Mouse (Mus musculus) heart, embryonic 11.5 days (tissue): ENCODE measurements at regions not wholly inside any gene's neighbourhood (a gene's known extent, or its start where the extent isn't known, plus 50 kb on each side); places are given as distances from the start of the nearest gene placed in this dataset.
A peak's percentile ranks its signal among the peaks of the same experiment; 100 is the strongest.

Experiments used
- ATAC-seq: fragments of 200-750 bp; cut with Nextera tagmentation; replicated peaks from 2 replicates; pipeline ENCODE4 v1.8.0; 2017; ENCODE audit warnings: moderate library complexity; ENCODE audit not compliant: insufficient number of reproducible peaks, low FRiP score, low TSS enrichment
- H3K27ac ChIP-seq: fragments of 300-500 bp; sonication (generic); 2 replicates; pipeline ENCODE4 v1.5.1; 2014; ENCODE audit warnings: mild to moderate bottlenecking, low read depth, low read length
- H3K27me3 ChIP-seq: fragments of 300-500 bp; sonication (generic); 2 replicates; pipeline ENCODE4 v1.6.1; 2014; ENCODE audit warnings: mild to moderate bottlenecking, low read length, mixed read lengths; ENCODE audit not compliant: control insufficient read depth, insufficient read depth
- H3K36me3 ChIP-seq: fragments of 300-500 bp; sonication (generic); 2 replicates; pipeline ENCODE4 v1.6.1; 2014; ENCODE audit warnings: mild to moderate bottlenecking, low read length, moderate library complexity, mixed read lengths; ENCODE audit not compliant: control insufficient read depth, insufficient read depth
- H3K4me1 ChIP-seq: fragments of 300-500 bp; sonication (generic); 2 replicates; pipeline ENCODE4 v1.6.1; 2014; ENCODE audit warnings: low read length; ENCODE audit not compliant: control insufficient read depth, insufficient read depth
- H3K4me2 ChIP-seq: fragments of 300-500 bp; sonication (generic); 2 replicates; pipeline ENCODE4 v1.6.1; 2014; ENCODE audit warnings: mild to moderate bottlenecking, moderate library complexity
- H3K4me3 ChIP-seq: fragments of 300-500 bp; sonication (generic); 2 replicates; pipeline ENCODE4 v1.5.1; 2014; ENCODE audit warnings: low read depth, low read length
- H3K9ac ChIP-seq: fragments of 300-500 bp; sonication (generic); 2 replicates; pipeline ENCODE4 v1.6.1; 2014; ENCODE audit warnings: mild to moderate bottlenecking, low read depth, low read length, moderate library complexity
- H3K9me3 ChIP-seq: fragments of 300-500 bp; sonication (generic); replicated peaks from 2 replicates; pipeline ENCODE4 v1.6.1; 2016; ENCODE audit warnings: low read length; ENCODE audit not compliant: control insufficient read depth
- WGBS: fragments of 180-500 bp; shearing (Covaris S2); extraction: QIAGEN DNeasy Blood & Tissue Kit; methylation state at CpG from one replicate; pipeline ENCODE4 v1.1.7; 2014; ENCODE audit not compliant: insufficient replicate concordance; 5-methylcytosine and 5-hydroxymethylcytosine counted together

GRCm38 (mm10) chr12:38928786-38929351 is 149.7 kb downstream of the Etv1 start:
- no peaks in the 10 kb centered on the region for H3K36me3 ChIP-seq
- H3K27ac ChIP-seq: 0 out of 2 replicates have a peak overlapping the region, but pooled peaks have one; percentile 64
- no peak overlapping the region for H3K9ac ChIP-seq
- H3K4me3 ChIP-seq: no peak overlapping the region
- no peaks in the 10 kb centered on the region for H3K9me3 ChIP-seq
- no peak overlapping the region; the same call in 1 of the 2 replicates for H3K4me2 ChIP-seq
- no peaks in the 10 kb centered on the region for H3K27me3 ChIP-seq
- no peak for ATAC-seq
- no peaks in the 10 kb centered on the region for H3K4me1 ChIP-seq
- 49% methylated on average over 11 of the region's 11 CpGs for WGBS

DNA sequence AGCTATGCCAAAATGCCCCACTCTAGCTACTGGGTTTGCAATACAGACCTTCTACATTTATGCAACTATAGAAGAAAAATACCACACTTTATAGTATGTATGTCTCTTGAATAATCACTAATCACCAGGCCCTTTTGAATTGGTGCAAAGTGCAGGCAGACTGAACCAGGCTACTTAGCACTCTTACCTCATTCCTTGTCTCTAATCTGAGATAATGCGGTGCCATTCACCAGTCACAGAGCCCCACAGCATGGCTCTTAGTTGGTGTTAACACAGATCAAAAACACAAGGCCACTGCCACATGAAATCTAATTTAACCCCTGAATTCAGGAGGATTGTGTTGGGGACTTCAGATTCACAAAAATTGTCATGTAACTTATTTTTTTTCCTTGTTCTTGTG is 150.5 kb downstream of the Etv1 start:
- WGBS: 24% methylated on average over 1 of the region's 1 CpGs
- H3K9ac ChIP-seq: no peak overlapping the region
- no peaks in the 10 kb centered on the region for H3K9me3 ChIP-seq
- H3K4me2 ChIP-seq: no peak overlapping the region
- ATAC-seq: no peak
- H3K36me3 ChIP-seq: no peaks in the 10 kb centered on the region
- H3K4me1 ChIP-seq: no peaks in the 10 kb centered on the region
- no peaks in the 10 kb centered on the region for H3K27me3 ChIP-seq
- H3K4me3 ChIP-seq: no peak overlapping the region
- no peak overlapping the region for H3K27ac ChIP-seq

GRCm38 (mm10) chr12:38931769-38932168 is 152.6 kb downstream of the Etv1 start:
- 51% methylated on average over 2 of the region's 2 CpGs for WGBS
- no peaks in the 10 kb centered on the region for H3K27me3 ChIP-seq
- no peaks in the 10 kb centered on the region for H3K9me3 ChIP-seq
- no peak overlapping the region for H3K4me2 ChIP-seq
- no peak overlapping the region for H3K4me3 ChIP-seq
- no peak for ATAC-seq
- H3K4me1 ChIP-seq: no peaks in the 10 kb centered on the region
- H3K27ac ChIP-seq: no peak overlapping the region
- H3K36me3 ChIP-seq: no peaks in the 10 kb centered on the region
- H3K9ac ChIP-seq: no peak overlapping the region

DNA sequence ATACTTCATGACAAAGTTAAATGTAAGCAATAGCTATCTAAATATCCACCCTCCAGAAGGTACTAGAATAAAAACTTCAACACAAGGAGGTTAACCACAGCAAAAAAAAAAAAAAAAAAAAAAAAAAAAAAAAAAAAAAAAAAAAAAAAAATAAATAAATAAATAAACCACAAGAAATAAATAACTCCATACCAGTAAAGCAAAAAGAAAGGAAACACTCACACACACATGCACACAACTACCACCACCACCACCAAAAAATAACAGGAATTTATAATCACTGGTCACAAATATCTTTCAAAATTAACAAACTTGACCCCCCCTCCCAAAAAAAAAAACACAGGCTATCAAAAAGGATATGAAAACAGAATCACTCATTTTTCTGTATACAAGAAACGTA is 180.4 kb downstream of the Etv1 start:
- Histone ChIP-seq H3K36me3 (no peaks in the 10 kb centered on the region), H3K4me1 (no peaks in the 10 kb centered on the region)
- ATAC-seq: no peak

GRCm38 (mm10) chr12:38962302-38962701 is 183.1 kb downstream of the Etv1 start:
- Histone ChIP-seq H3K9me3 (no peaks in the 10 kb centered on the region), H3K4me2 (no peak overlapping the region), H3K9ac (no peak overlapping the region), H3K36me3 (no peaks in the 10 kb centered on the region), H3K27me3 (no peaks in the 10 kb centered on the region), H3K4me3 (no peak overlapping the region), H3K27ac (no peak overlapping the region), H3K4me1 (no peaks in the 10 kb centered on the region)
- no peak for ATAC-seq

More for the DNA sequence above, 180.4 kb downstream of the Etv1 start:
- no peaks in the 10 kb centered on the region for H3K27me3 ChIP-seq
- no peak overlapping the region for H3K4me2 ChIP-seq
- H3K27ac ChIP-seq: no peak overlapping the region
- H3K9ac ChIP-seq: no peak overlapping the region
- no peaks in the 10 kb centered on the region for H3K9me3 ChIP-seq
- 53% methylated on average over 1 of the region's 1 CpGs for WGBS
- no peak overlapping the region for H3K4me3 ChIP-seq

DNA sequence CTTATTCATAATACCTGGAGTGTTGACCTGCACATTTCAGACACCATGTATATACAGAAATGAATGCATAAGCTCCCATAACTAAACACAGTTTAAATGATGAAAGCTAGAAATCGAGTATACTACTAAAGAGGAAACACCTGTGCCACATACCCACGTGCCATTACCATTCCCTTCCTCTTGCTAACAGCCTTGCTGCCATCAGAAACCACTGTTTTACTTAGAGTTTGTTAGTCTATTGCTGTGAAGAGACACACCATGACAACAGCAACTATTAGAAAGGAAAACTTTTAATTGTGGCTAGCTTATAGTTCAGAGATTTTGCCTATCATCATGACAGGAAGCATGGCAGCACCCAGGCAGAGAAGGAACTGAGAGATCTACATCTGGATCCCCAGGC is 191.2 kb downstream of the Etv1 start:
- 56% methylated on average over 2 of the region's 2 CpGs for WGBS

GRCm38 (mm10) chr12:38972205-38972604 is 193.0 kb downstream of the Etv1 start:
- H3K4me1 ChIP-seq: no peaks in the 10 kb centered on the region
- WGBS: 79% methylated on average over 3 of the region's 3 CpGs
- no peaks in the 10 kb centered on the region for H3K36me3 ChIP-seq
- no peak overlapping the region for H3K9ac ChIP-seq
- no peak overlapping the region for H3K4me2 ChIP-seq
- ATAC-seq: no peak
- H3K27ac ChIP-seq: no peak overlapping the region
- H3K9me3 ChIP-seq: no peaks in the 10 kb centered on the region
- H3K27me3 ChIP-seq: no peaks in the 10 kb centered on the region
- H3K4me3 ChIP-seq: no peak overlapping the region

More for the DNA sequence above, 191.2 kb downstream of the Etv1 start:
- H3K4me1 ChIP-seq: no peaks in the 10 kb centered on the region
- H3K4me2 ChIP-seq: no peak overlapping the region
- no peak overlapping the region for H3K4me3 ChIP-seq
- H3K36me3 ChIP-seq: no peaks in the 10 kb centered on the region
- H3K27ac ChIP-seq: no peak overlapping the region
- no peaks in the 10 kb centered on the region for H3K27me3 ChIP-seq
- H3K9me3 ChIP-seq: no peaks in the 10 kb centered on the region
- H3K9ac ChIP-seq: no peak overlapping the region
- no peak for ATAC-seq

DNA sequence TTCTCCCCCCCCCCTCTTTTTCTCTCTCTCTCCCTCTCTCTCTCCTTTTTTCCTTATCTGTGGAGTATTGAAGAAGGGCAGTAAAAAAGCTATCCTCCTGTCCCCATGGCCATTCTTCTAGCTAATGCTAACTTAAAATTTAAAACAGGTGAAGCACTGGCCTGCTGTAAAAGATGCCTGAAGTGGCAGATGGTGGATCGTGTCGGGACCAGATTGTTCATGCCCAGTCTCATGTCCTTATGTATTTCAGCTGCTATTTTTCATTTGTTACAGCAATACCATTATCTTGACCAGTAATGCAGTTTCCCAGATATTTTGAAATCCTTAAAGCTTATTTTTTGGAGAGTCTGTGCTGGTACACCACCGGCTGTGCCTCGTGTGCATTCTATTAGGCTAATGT is 196.3 kb downstream of the Etv1 start:
- no peaks in the 10 kb centered on the region for H3K27me3 ChIP-seq
- no peak overlapping the region for H3K27ac ChIP-seq
- no peaks in the 10 kb centered on the region for H3K9me3 ChIP-seq
- WGBS: 78% methylated on average over 4 of the region's 4 CpGs
- H3K9ac ChIP-seq: no peak overlapping the region
- ATAC-seq: no peak
- H3K4me3 ChIP-seq: no peak overlapping the region
- H3K4me1 ChIP-seq: no peaks in the 10 kb centered on the region
- no peaks in the 10 kb centered on the region for H3K36me3 ChIP-seq
- H3K4me2 ChIP-seq: no peak overlapping the region

- Histone ChIP-seq H3K27ac (no peak overlapping the region), H3K4me2 (no peak overlapping the region), H3K4me3 (no peak overlapping the region), H3K4me1 (no peaks in the 10 kb centered on the region), H3K27me3 (no peaks in the 10 kb centered on the region), H3K36me3 (no peaks in the 10 kb centered on the region), H3K9me3 (no peaks in the 10 kb centered on the region), H3K9ac (no peak overlapping the region)
- no peak for ATAC-seq
These were observed 203.2 kb downstream of the Etv1 start for GRCm38 (mm10) chr12:38982423-38982822.
